Mouse (Mus musculus) limb, embryonic 15.5 days (tissue): Measurements from ENCODE around the gene Foxp2. TPM values are rescaled to one million over a fixed set of nuclear protein-coding genes. Genes with fewer than 3 reads are reported as not detected.

ENCODE experiments used
- ATAC-seq: fragments of 200-750 bp; cut with Nextera tagmentation; 2 replicates; pipeline ENCODE4 v1.8.0; 2017; ENCODE audit warnings: low read depth, moderate TSS enrichment; ENCODE audit not compliant: insufficient number of reproducible peaks, low FRiP score, low TSS enrichment
- H3K27ac ChIP-seq: fragments of 300-500 bp; sonication (generic); 2 replicates; pipeline ENCODE4 v1.5.1; 2015; ENCODE audit warnings: moderate library complexity, mild to moderate bottlenecking, inconsistent platforms
- H3K27me3 ChIP-seq: fragments of 300-500 bp; sonication (generic); 2 replicates; pipeline ENCODE4 v1.6.1; 2015; ENCODE audit warnings: inconsistent platforms
- H3K36me3 ChIP-seq: fragments of 300-500 bp; sonication (generic); 2 replicates; pipeline ENCODE4 v1.6.1; 2015; ENCODE audit warnings: inconsistent platforms
- H3K4me1 ChIP-seq: fragments of 300-500 bp; sonication (generic); 2 replicates; pipeline ENCODE4 v1.6.1; 2015; ENCODE audit warnings: inconsistent platforms
- H3K4me2 ChIP-seq: fragments of 300-500 bp; sonication (generic); 2 replicates; pipeline ENCODE4 v1.6.1; 2015; ENCODE audit warnings: mild to moderate bottlenecking, inconsistent platforms
- H3K4me3 ChIP-seq: fragments of 300-500 bp; sonication (generic); 2 replicates; pipeline ENCODE4 v1.5.1; 2015; ENCODE audit warnings: mild to moderate bottlenecking, inconsistent platforms
- H3K9ac ChIP-seq: fragments of 300-500 bp; sonication (generic); 2 replicates; pipeline ENCODE4 v1.6.1; 2015; ENCODE audit warnings: inconsistent platforms
- H3K9me3 ChIP-seq: fragments of 300-500 bp; sonication (generic); 2 replicates; pipeline ENCODE4 v1.6.1; 2016; ENCODE audit warnings: inconsistent platforms
- WGBS: fragments of 180-500 bp; shearing (Covaris S2); methylation state at CpG from one replicate; pipeline ENCODE4 v1.1.7; 2015; 5-methylcytosine and 5-hydroxymethylcytosine counted together
- microRNA-seq: library from miRNA; unstranded; fragments of <30 nt; microRNA quantifications from one replicate; pipeline ENCODE4, GENCODE M21; 2016
- polyA plus RNA-seq: library from polyadenylated mRNA; unstranded; fragments of >200 nt; fragmentation: Nextera tagmentation; extraction: Ambion mirVana; gene quantifications from 2 replicates; pipeline ENCODE4 v1.2.1, GENCODE M21; 2015

Foxp2 gene
- polyA plus RNA-seq, 1 experiment from 2014 or later: 25.8 TPM

GRCm38 (mm10) chr6:15397485-15397884 lies 496.3 kb downstream of the Foxp2 start:
- no peaks in the 10 kb centered on the region for H3K27me3 ChIP-seq
- H3K4me1 ChIP-seq: no peaks in the 10 kb centered on the region
- no peak overlapping the region for H3K4me2 ChIP-seq
- no peak for ATAC-seq
- H3K27ac ChIP-seq: no peak overlapping the region
- 0 out of 2 replicates have a peak, but pooled peaks cover 4% of the 10 kb centered on the region for H3K36me3 ChIP-seq
- no peak overlapping the region for H3K9ac ChIP-seq
- no peaks in the 10 kb centered on the region for H3K9me3 ChIP-seq
- WGBS: 66% methylated on average over 5 of the region's 5 CpGs
- H3K4me3 ChIP-seq: no peak overlapping the region

- WGBS: 63% methylated on average over 3 of the region's 3 CpGs
- H3K27ac ChIP-seq: no peak overlapping the region
- H3K4me3 ChIP-seq: no peak overlapping the region
- H3K4me1 ChIP-seq: no peaks in the 10 kb centered on the region
- no peaks in the 10 kb centered on the region for H3K36me3 ChIP-seq
- no peak for ATAC-seq
- H3K9ac ChIP-seq: no peak overlapping the region
- H3K9me3 ChIP-seq: no peaks in the 10 kb centered on the region
- no peaks in the 10 kb centered on the region for H3K27me3 ChIP-seq
- no peak overlapping the region for H3K4me2 ChIP-seq
Measured at GRCm38 (mm10) chr6:15401138-15401537, 500.0 kb downstream of the Foxp2 start.

GRCm38 (mm10) chr6:15402026-15402425 lies 500.9 kb downstream of the Foxp2 start:
- Histone ChIP-seq H3K36me3 (no peaks in the 10 kb centered on the region), H3K27ac (no peak overlapping the region), H3K4me3 (no peak overlapping the region), H3K9ac (no peak overlapping the region), H3K9me3 (no peaks in the 10 kb centered on the region), H3K4me2 (no peak overlapping the region), H3K4me1 (no peaks in the 10 kb centered on the region), H3K27me3 (no peaks in the 10 kb centered on the region)
- WGBS: 47% methylated on average over 4 of the region's 4 CpGs
- ATAC-seq: no peak

- Histone ChIP-seq H3K27ac (no peak overlapping the region), H3K9me3 (no peaks in the 10 kb centered on the region), H3K36me3 (no peaks in the 10 kb centered on the region; the same call in 1 of the 2 replicates), H3K4me2 (no peak overlapping the region), H3K4me3 (no peak overlapping the region), H3K4me1 (no peaks in the 10 kb centered on the region), H3K9ac (no peak overlapping the region), H3K27me3 (no peaks in the 10 kb centered on the region; the same call in 1 of the 2 replicates)
- 46% methylated on average over 4 of the region's 4 CpGs for WGBS
- ATAC-seq: no peak
Measured at GRCm38 (mm10) chr6:15415099-15415498, 514.0 kb downstream of the Foxp2 start.

- Histone ChIP-seq H3K36me3 (no peaks in the 10 kb centered on the region), H3K27ac (no peak overlapping the region), H3K4me3 (no peak overlapping the region), H3K9me3 (no peaks in the 10 kb centered on the region), H3K4me2 (no peak overlapping the region), H3K27me3 (no peaks in the 10 kb centered on the region), H3K9ac (no peak overlapping the region), H3K4me1 (no peaks in the 10 kb centered on the region)
- 91% methylated on average over 2 of the region's 2 CpGs for WGBS
- no peak for ATAC-seq
Measured at GRCm38 (mm10) chr6:15459701-15460100, 558.6 kb downstream of the Foxp2 start.

GRCm38 (mm10) chr6:15463390-15463789 lies 562.2 kb downstream of the Foxp2 start:
- H3K36me3 ChIP-seq: no peaks in the 10 kb centered on the region
- no peak overlapping the region for H3K9ac ChIP-seq
- ATAC-seq: no peak
- H3K27ac ChIP-seq: no peak overlapping the region
- H3K4me1 ChIP-seq: no peaks in the 10 kb centered on the region
- H3K9me3 ChIP-seq: no peaks in the 10 kb centered on the region
- H3K4me3 ChIP-seq: no peak overlapping the region
- WGBS: 79% methylated on average over 2 of the region's 2 CpGs
- no peak overlapping the region for H3K4me2 ChIP-seq
- H3K27me3 ChIP-seq: no peaks in the 10 kb centered on the region

GRCm38 (mm10) chr6:15465471-15465870 lies 564.3 kb downstream of the Foxp2 start:
- Histone ChIP-seq H3K4me3 (no peak overlapping the region), H3K9ac (no peak overlapping the region), H3K9me3 (no peaks in the 10 kb centered on the region), H3K4me2 (no peak overlapping the region), H3K4me1 (no peaks in the 10 kb centered on the region), H3K36me3 (no peaks in the 10 kb centered on the region), H3K27me3 (no peaks in the 10 kb centered on the region), H3K27ac (no peak overlapping the region)
- WGBS: 48% methylated on average over 3 of the region's 3 CpGs
- no peak for ATAC-seq

GRCm38 (mm10) chr6:15466634-15467033 lies 565.5 kb downstream of the Foxp2 start:
- Histone ChIP-seq H3K4me1 (no peaks in the 10 kb centered on the region), H3K27me3 (no peaks in the 10 kb centered on the region), H3K9me3 (no peaks in the 10 kb centered on the region), H3K36me3 (no peaks in the 10 kb centered on the region), H3K4me3 (no peak overlapping the region), H3K4me2 (no peak overlapping the region), H3K9ac (no peak overlapping the region), H3K27ac (no peak overlapping the region)
- ATAC-seq: no peak
- 81% methylated on average over 1 of the region's 1 CpGs for WGBS

- no peaks in the 10 kb centered on the region for H3K4me1 ChIP-seq
- no peak overlapping the region for H3K27ac ChIP-seq
- H3K9ac ChIP-seq: no peak overlapping the region
- no peak for ATAC-seq
- H3K4me2 ChIP-seq: no peak overlapping the region
- no peaks in the 10 kb centered on the region for H3K27me3 ChIP-seq
- no peaks in the 10 kb centered on the region for H3K9me3 ChIP-seq
- H3K36me3 ChIP-seq: no peaks in the 10 kb centered on the region
- H3K4me3 ChIP-seq: no peak overlapping the region
- WGBS: 83% methylated on average over 2 of the region's 2 CpGs
Measured at GRCm38 (mm10) chr6:15486909-15487308, 585.8 kb downstream of the Foxp2 start.

Small RNA genes within 50 kb of the gene (microRNA-seq; reads per million reads assigned to microRNA genes)
- not detected for gene Gm25470

Other genes starting within 250 kb of the Foxp2 start
- gene Ppp1r3a, start 146.1 kb upstream of the Foxp2 start, polyA plus RNA-seq: 0.56 and 1.9 TPM in 2 replicates